Mouse (Mus musculus): ENCODE measurements around the gene 4833420G17Rik.
"Not testable (repeated sequence)": the region's sequence is repeated elsewhere in the genome, so short reads cannot be mapped to it uniquely, and the experiment has no call there.

4833420G17Rik gene

DNA sequence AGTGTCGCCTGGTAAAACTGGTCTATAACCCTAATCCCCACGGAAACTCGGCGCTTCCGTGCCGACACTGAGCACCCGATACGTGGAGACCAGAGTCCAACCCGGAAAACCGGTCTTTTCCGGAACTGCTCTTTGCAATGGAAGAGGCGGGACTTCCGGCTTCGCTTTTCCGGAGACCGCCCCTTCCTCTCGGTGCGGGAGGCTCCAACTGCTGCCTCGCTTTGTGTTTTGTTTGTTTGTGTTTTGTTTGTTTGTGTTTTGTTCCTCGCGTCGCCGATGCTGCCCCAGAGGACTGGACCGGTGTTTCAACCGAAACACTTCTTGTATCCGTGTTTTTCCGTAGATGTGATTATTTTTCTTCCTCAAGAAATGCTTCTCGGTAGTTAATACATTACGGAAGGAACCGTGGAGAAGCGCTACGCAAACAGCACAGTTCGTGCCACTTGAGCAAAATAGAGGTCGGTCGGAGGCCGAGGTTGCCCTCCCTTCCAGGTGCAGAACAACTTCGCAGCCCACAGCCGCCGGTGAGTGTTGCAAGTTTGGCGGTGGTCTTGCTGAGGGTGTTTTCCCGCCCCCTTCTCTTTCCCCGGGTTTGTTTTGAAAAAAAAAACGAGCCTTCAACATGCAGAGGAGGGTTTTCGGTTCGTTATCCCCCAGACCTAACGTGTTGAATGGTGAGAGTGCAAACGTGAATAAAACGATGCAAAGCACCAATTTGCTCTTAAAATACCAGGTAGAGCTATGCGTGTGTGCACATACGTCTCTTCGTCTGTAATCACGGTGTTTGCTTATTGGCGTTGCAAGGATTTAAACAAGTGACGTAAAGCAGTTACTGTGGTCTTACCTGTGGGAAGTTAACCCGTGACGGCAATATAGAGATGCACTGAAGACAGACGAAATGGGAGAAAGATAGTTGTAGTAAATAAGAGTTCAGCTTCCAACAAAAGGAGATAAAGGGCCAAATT, at the start of gene 4833420G17Rik:
TSS of gene 4833420G17Rik (plus strand) at position 173 of the 965 bp plus-strand sequence.
- peak; percentile 78 for DNase-seq (ENCODE audit: extremely low read depth, insufficient read length, low spot score)

DNA sequence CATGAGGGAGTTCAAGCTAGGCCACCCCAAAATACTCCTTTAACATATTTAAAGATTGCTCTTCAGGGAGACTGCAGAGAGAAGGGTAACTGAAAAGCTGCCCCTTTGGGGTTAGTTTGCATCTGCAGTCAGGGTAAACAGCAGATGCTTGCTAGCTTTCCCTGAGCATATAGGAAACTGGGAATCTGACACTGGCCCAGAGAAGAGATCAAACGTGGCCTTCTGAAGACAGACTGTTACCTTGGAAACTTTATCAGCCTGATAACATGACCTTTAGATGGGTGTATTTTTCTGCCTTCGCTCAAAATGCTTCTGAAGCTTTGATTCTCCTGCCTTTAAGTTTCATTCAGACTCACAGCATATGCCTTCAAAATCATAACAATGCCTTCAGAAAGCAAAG, 49.5 kb upstream of the 4833420G17Rik start:
- no peak for DNase-seq (ENCODE audit: extremely low read depth, insufficient read length, low spot score)

DNA sequence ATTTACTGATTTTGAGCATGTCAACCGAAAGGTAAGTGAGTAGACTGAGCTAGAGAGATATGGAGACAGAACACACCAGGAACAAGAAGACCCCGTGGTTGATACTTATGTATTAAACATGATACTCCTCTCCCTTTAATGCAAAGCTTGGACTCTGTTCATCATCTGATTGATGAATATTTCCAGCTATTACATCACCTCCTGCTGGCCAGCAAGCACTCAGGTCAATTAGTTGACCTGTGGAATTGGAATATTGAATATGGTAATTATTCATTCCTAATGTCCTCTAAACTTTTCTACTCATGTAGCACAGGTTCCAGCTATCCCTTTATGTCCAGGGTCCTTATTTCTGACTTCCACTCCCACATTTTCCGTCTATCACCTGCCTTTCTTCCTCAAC, 44.1 kb upstream of the 4833420G17Rik start:
- no peak for DNase-seq (ENCODE audit: extremely low read depth, insufficient read length, low spot score)

DNA sequence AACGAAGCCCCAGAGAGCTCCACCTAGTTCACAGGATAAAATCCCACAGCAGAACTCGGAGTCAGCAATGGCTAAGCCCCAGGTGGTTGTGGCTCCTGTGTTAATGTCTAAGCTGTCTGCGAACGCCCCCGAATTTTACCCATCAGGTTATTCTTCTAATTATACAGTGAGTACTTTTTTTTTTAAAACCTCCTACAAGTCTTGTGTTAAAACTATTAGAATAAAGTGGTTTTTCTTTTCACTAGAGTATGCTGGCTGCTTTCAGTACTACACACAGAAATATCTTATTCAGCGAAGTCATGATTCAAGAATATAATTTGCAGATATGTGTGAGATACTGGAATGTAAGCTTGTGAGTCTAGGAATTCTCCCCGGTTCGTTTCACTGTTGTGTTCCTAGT, 32.4 kb upstream of the 4833420G17Rik start:
- DNase-seq (ENCODE audit: extremely low read depth, insufficient read length, low spot score) = no peak

DNA sequence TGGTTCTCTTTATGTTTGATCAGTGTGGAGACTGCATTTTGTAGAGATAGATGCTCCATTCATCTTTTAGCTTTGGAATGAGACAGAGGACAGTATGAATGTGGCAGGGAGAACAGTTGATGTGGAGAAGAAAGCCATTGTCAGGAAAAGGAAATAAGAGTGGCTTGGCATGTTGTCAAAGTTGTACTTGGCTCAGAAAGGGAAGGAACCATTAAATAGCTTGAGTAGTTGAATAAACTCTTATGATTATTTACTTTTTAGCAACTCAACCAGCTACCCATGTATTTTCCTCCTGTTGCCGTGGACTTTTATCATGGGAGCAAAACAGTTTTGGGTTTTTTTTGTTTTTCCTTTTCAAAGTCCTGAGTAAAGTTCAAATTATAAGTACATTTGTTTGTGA, 30.5 kb upstream of the 4833420G17Rik start:
- DNase-seq (ENCODE audit: extremely low read depth, insufficient read length, low spot score) = no peak

DNA sequence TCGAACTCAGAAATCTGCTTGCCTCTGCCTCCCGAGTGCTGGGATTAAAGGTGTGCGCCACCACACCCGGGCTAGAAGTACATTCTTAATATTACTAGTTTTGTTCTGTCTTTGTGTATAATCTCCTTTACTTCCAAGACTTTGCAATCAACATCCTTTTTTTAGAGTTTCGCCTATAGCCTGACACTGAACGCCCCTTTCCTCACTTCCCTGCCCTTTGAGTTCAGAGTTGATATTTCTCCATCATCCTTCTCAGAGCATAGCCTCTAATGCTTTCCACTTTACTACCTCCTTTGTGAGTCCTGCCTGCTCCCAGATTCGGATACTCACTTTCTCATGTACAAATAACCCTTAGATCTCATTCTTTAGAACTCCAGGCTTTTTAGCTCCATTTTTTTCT, 28.2 kb upstream of the 4833420G17Rik start:
- DNase-seq (ENCODE audit: extremely low read depth, insufficient read length, low spot score) = no peak

DNA sequence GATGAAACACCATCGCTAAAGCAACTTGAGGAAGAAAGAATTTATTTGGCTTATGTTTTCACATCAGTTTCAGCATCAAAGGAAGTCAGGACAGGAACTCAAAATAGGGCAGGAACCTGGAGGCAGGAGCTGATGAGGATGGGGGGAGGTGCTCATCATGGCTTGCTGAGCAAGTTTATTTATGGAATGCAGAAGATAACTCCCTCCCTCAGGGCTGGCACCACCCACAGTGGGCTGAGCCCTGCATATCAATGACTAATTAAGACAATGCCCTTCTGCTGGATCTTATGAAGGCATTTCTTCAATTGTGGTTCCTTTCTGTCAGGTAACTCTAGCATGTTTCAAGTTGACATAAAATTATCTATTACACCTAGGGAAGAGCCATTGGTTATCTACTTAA, 20.3 kb upstream of the 4833420G17Rik start:
- no peak for DNase-seq (ENCODE audit: extremely low read depth, insufficient read length, low spot score)

DNA sequence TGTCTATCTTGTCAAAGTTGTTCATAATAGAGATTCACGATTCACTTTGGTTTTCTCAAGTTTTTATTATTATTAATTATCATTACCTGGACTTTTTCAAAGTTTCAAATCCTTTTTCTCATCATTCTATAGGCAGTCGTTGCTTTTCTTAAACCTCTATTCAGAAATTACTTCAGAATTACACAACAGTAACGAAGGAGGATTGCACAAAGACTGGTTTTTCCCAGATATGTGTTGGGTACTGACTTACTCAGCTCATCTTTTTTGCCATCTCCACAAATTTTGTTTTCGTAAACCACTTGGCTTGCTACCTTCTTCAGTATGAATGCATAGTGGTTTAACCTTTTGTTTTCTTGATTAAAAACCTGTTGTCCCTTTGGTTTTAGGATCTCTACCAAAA, 9.0 kb upstream of the 4833420G17Rik start:
- no peak for DNase-seq (ENCODE audit: extremely low read depth, insufficient read length, low spot score)

DNA sequence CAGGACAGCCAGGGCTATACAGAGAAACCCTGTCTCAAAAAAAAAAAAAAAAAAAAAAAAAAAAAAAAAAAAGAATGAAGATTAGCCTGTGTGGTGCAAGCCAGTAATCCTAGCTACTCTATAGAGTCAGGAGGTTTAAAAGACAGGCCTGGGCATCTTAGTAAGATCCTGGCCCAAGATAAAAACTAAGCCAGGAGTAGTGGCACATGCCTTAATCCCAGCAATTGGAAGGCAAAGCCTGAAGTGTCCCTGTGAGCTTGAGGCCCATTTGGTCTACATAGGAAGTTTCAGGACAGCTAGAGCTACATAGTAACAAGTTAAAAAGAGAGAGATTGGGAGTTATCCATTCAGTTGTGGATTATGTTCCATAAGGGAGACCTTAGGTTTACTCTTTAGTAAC, 7.5 kb upstream of the 4833420G17Rik start:
- DNase-seq (ENCODE audit: extremely low read depth, insufficient read length, low spot score) = no peak

DNA sequence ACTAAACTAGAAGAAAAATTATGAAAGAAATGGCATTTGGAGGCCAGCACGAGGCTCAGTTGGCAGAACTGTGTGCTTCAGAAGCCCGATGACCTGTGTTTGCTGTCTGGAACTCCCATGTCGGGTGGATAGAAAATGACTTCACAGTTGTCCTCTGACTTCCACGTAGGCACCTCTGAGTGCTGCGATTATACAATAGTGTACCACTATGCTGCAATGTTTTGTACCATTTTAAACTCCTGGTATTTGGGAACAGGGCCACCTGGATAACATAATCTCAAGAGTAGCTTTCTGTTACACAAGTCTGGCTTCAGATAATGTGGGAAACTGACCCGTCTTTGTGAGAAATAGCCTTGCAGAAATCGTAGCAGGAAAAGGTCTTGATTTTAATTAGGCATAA, 6.2 kb upstream of the 4833420G17Rik start:
- DNase-seq (ENCODE audit: extremely low read depth, insufficient read length, low spot score) = no peak

DNA sequence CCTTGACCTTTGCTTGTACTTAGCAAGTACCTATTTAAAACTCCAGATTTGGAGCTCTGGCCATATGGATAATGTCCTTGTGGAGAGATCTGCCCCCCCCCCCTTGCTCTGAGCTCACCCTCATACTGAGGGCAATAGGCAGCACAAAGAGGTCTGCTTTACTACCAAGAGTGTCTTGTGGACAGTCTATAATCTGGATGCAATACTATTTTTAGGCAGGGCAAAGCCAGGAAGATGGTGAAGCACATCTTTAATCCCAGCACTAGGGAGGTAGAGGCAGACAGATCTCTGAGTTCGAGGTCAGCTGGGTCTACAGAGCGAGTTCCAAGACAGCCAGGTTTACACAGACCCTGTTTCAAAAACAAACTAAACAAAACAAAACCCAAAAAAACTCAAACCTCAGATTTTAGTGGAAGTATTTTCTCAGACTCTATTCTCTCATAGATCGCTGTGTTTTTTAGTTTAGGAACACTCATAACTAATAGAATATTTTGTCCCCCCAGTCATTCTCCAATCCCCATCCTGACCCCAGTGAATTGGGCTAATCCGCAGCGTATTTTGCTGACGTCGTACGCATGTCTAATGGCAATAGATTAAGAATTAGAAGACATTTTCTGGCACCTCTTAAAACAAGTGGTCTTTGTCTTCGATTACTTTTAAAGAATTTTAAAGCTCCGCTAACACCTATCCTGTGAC, 520 bp upstream of the 4833420G17Rik start:
- no peak for DNase-seq (ENCODE audit: extremely low read depth, insufficient read length, low spot score)

DNA sequence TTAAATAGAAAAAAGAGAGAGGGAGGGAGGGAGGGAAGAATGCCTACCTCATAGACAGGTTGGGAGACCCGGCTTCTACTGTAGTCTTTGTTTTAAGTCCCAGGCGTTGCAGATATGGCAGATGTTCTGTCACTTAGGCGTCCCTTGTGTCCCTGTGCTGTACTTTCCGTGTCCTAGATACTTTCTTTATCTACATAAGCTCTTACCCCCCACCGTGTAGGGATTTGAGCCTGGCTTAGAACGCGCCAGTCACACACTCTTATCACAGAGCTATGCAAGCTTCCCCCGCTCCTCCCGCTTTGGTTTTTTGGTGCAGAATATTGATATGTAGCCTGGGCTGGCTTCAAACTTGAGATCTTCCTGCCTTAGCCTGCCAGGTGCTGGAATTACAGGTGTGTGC, 14.1 kb downstream of the 4833420G17Rik start:
- DNase-seq (ENCODE audit: extremely low read depth, insufficient read length, low spot score) = no peak

DNA sequence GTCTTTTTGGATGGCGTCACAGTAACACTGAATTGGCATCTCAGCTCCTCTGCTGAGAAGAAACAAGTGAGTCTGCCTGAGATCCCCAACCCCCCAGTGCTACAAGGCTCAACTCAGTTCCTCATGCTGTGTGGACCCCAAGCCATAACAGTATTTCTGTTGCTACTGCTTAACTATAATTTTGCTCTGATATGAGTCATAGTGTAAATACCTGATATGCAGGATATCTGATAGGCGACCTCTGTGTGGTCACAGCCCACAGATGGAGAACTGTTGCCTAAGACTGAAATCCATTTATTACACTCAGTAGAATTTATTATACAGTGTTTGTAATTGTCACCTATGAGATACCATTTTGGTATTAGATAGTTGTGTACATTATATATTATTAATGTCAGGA, 15.2 kb downstream of the 4833420G17Rik start:
- DNase-seq (ENCODE audit: extremely low read depth, insufficient read length, low spot score) = no peak

DNA sequence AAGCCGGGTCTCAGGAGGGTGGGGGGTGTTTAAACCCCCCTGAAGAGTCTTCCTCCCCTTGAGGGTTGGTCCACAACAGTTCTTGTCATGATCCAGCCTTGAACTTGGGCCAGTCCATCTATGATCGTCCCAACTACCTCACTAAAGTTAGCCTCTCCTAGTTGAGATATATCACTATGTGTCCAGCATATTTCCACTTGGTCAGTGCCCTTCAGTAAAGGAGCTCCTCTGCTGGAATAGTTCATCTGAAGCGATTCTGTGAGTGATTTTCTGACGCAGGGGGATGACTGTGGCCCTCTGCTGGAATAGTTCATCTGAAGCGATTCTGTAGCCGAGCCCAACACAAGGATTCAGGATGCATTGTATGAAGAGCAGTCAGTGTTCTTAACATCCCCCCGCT, 24.8 kb downstream of the 4833420G17Rik start:
- DNase-seq (ENCODE audit: extremely low read depth, insufficient read length, low spot score) = no peak

DNA sequence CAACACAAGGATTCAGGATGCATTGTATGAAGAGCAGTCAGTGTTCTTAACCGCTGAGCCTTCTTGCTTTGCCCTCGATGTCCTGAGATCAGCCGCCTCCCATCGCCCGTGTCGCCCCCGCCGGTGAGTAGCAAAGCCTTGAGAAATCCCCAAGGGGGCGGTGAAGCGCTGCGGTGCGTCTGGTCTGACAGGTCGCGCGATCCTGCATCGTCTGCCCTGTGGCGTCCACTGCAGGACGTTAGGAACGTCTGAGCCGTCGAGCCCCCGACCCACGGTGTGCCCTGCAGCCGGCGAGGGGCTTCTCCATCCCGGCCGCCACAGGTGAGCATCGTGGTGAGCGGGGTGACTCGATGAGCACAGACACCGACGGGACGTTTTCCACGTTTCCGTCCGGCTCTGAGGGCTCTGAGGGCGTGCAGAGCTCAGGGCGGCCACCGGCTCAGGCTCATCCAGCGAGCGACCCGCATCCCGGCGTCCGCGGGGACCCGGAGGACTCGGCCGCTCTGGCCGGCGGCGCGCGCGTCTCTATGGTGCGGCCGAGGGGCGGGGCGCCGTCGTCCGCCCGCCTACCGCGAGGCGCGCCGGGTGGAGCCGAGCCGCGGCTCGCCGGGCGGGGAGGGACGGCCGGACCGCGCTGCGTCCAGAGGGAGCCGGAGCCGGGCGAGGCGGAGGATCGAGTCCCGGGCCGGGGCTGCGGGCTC, 25.5 kb downstream of the 4833420G17Rik start, which contains the start of the genes Tmem267 and 3110070M22Rik:
TSS of gene Tmem267 (plus strand) at position 160 of the 701 bp plus-strand sequence.
TSS of gene 3110070M22Rik (minus strand) at position 504 of the 701 bp plus-strand sequence.
- peak; percentile 80 for DNase-seq (ENCODE audit: extremely low read depth, insufficient read length, low spot score)

DNA sequence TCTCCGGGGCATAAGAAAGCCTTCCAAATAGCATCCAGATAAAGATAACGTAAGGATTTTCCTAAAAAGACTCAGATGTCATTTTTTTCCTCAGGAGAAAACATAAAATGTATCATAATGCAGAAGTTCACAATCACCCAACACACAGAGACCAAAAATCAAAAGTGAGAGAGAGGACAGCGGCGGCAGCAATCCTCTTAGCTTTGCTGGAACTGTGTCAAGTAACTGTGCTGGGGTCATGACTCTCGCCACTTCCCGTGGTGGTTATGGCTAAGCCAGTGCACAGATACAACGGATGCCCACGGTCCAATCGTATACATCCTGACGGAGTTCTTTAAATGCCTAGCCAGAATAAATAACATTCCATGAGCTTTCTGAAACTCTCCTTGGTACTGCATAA, 29.5 kb downstream of the 4833420G17Rik start:
- DNase-seq (ENCODE audit: extremely low read depth, insufficient read length, low spot score) = not testable (repeated sequence)

DNA sequence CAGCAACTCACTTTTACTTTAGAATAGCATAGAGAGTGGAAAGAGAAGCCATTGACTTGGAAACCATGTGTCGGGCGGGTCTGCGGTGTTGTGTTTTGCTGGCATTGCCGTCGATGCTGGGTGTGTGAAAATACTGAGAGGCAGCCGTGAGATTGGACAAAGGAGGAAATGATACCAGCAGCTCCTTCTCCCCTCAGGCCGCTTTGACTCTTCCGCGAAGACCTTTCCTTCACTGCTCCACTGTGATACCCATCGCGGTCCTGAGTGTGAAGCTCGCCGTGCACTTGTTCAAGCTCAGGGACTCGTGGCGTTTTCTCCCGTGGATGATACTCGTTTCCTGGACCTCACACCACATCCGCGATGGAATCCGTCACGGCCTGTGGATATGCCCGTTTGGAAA, 32.4 kb downstream of the 4833420G17Rik start:
- DNase-seq (ENCODE audit: extremely low read depth, insufficient read length, low spot score) = not testable (repeated sequence)

All from 3134 (cell line).